Mouse (Mus musculus) left cerebral cortex, postnatal 14 days (tissue): ENCODE measurements around the gene Hhatl. TPM values are rescaled to one million over a fixed set of nuclear protein-coding genes. Genes with fewer than 3 reads are reported as not detected.

ENCODE experiments used
- DNase-seq, 2 experiments: peaks; one replicate each; pipeline ENCODE4 v3.0.0; 2021 to 2022; ENCODE audit warnings: low spot score in 2 of 2, mixed read lengths in 1 of 2
- intact Hi-C: fragments of 180-260 bp; cut with DNase I; formaldehyde crosslinking; loops from one replicate; pipeline ENCODE4 v1.15.1; 2025
- total RNA-seq, 2 experiments: library from RNA; stranded (reverse); gene quantifications; 2 replicates each; pipeline ENCODE4 v1.2.3; 2021

Hhatl gene
- total RNA-seq, 2 experiments from 2014 or later, result 8.3 to 8.7 TPM

GRCm38 (mm10) chr9:121810081-121810821, 17.9 kb upstream of the Hhatl start:
- peak in 1 of 2 experiments; percentile 71 for DNase-seq
- intact Hi-C loops, result no loop called here

DNA sequence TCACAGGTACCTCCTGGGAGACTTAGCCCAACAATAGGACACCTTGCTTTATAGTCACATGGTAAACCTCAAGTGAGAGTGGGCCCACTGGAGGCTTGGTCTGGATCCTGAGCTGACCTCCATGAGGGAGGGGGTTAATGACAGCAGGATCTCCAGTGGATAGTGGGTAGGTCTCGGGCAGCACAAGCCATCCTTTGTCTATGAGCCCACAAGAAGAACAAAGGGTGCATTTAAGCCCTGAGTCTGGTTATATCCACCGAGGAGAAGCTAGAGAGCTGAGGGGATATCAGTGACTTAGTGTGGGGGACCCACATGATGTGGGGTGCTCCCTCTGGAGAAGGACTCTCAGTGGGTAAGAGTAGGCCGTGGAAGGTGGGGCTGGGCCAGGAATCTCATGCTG, 16.2 kb upstream of the Hhatl start:
- intact Hi-C loops, result no loop called here
- no peak for DNase-seq

- DNase-seq, result no peak
- intact Hi-C loops, result no loop called here
These were observed 15.6 kb upstream of the Hhatl start for GRCm38 (mm10) chr9:121807947-121808346.

DNA sequence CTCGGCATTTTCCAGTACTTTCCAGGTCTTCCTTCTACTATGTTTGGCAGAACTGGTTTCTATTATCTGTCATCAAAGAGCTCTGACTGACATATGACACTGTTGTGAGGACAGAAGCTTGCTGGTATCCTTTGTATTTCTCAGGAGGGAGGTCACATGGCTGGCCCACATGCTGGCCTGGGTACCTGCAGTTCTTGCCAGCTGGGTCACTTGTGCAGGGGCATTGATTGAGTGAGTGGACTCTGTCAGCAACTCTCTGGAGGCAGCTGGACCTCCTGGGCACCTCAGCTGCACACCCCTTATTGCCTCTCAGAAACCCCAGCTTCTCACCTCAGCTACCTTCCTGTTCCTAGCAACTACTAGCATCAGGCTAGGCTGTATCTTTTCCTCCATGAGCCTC, 15.2 kb upstream of the Hhatl start:
- no peak for DNase-seq

DNA sequence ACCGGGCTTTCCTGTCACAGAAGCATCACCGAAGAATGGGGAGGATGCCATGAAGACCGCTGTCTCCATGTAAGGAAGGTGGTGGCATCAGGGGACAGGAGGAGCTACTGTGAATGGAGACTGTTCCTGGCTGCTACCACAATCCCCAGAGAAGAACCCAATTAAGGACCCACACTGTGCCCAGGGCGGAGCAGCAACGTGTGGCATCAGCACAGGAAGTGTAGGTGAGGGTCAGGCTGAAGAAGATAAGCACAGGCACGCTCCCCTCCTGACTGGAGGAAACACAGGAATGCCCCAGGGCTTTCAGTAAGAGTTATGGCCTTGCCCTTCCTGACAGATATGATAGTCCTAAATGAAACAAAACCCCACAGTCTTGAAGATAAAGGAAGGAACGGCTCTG, 10.4 kb upstream of the Hhatl start:
- no peak for DNase-seq
- intact Hi-C loops, result no loop called here

More for the DNA sequence above, 15.2 kb upstream of the Hhatl start:
- intact Hi-C loops, result no loop called here

DNA sequence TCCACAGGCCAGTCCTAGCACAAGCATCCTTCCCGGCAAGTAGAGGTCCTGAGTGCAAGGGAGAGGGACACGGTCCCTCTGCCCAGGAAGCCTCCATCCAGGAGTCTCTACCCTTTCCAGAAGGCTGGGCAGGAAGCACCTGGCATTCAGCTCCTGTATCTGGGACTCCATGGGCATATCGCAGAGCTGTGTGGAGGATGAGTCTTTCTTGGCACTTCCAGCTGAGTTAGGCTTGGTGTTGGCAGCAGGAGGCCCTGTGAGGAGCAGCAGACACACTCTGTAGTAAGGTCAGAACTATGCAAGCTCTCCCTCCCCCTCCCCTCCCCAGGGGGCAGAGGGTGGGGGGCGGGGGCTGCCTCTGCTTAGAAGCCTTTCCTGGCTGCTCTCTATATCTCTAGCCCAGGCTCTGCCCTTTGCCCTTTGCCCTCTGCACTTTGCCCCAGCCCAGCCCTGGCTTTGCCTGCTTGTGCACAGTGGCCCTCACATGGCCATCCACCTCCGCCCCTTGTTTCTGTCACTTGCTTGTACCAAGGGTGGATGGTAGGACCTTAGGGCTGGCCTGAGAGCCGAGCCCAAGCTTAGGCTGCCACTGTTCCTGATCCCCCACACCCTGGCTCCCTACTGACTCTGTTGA, 6.7 kb upstream of the Hhatl start:
- DNase-seq, result no peak

GRCm38 (mm10) chr9:121797722-121798121, 5.4 kb upstream of the Hhatl start:
- DNase-seq, result no peak
- intact Hi-C loops, result no loop called here

More for the DNA sequence above, 6.7 kb upstream of the Hhatl start:
- intact Hi-C loops, result no loop called here

- DNase-seq, result no peak
- intact Hi-C loops, result no loop called here
These were observed 2.7 kb upstream of the Hhatl start for GRCm38 (mm10) chr9:121794972-121795539.

DNA sequence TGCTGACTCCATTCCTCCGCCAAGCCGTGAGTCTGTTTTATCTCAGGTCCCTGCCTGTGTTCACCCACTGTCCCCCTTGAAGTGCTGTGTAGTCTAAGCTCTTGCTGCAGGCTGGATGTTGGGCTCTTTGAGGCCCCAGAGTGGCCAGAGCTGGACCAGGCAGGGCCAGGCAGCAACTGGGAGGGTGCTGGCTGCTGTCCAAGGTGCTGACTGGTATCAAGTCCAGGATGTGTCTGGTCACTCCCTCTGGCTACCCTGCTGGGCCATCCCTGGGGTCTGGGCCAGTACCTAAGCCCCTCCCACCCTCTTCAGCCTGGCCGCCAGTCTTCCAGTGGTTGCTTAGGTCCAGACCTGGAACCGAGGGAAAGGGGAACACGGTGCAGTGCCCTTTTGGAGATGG, 1.1 kb downstream of the Hhatl start:
- intact Hi-C loops, result no loop called here
- peak in 1 of 2 experiments; percentile 51 for DNase-seq

DNA sequence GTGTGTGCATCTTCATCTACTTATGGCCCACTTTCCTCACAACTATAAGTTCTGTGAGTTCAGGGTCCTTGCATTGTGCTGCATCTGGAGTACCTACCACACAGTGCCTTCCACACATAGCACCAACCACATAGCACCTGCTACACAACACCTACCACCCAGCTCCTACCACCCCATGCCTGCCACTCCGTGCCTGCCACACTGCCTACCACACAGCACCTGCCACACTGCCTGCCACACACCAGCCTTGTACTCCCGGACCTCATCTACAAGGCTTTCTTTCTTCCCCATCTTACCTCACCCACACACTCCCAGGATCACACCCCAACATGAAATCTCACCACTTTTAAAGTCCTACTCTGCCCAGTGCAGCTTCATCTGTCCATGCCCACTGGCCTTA, 5.9 kb downstream of the Hhatl start:
- intact Hi-C loops, result no loop called here
- DNase-seq, result no peak

GRCm38 (mm10) chr9:121785261-121785660, 7.0 kb downstream of the Hhatl start:
- DNase-seq, result no peak
- intact Hi-C loops, result no loop called here

GRCm38 (mm10) chr9:121784801-121785200, 7.5 kb downstream of the Hhatl start:
- no peak for DNase-seq
- intact Hi-C loops, result no loop called here

GRCm38 (mm10) chr9:121778066-121778624, 14.2 kb downstream of the Hhatl start:
- peak; percentile 82 to 92 for DNase-seq
- intact Hi-C loops, result loop anchor here (5.0 kb wide), 1 partner anchor 49 kb away; no protein-coding TSS in a partner anchor

DNA sequence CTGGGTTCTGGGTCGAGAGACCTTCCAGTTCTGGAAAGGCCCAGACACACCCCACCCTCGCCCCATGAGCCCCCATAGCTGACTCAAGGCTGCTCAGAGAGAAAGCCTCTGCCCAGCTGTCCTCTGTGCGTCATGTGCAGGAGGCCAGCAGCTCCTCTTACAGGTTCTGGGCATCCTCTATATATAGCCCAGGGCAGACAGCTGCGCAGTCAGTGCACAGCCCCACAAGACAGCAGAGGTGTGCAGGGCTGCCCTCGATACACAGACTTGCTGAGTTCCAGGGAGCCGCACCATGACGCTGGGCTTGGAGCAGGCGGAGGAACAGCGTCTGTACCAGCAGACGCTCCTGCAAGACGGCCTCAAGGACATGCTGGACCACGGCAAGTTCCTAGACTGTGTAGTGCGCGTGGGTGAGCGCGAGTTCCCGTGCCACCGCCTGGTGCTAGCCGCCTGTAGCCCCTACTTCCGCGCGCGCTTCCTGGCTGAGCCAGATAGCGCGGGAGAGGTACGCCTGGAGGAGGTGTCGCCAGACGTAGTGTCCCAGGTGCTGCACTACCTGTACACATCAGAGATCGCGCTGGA, 14.7 kb downstream of the Hhatl start, which contains the start of gene Klhl40:
Gene Klhl40, plus strand, starts transcription at position 124 of the 582 bp plus-strand sequence.
- DNase-seq, result peak; percentile 53 to 64
- intact Hi-C loops, result loop anchor here (5.0 kb wide), 1 partner anchor 50 kb away; no protein-coding TSS in a partner anchor

- DNase-seq, result peak in 1 of 2 experiments; percentile 78
- intact Hi-C loops, result loop anchor here (5.0 kb wide), 1 partner anchor 51 kb away; no protein-coding TSS in a partner anchor
These were observed 15.8 kb downstream of the Hhatl start for GRCm38 (mm10) chr9:121776511-121776910.

DNA sequence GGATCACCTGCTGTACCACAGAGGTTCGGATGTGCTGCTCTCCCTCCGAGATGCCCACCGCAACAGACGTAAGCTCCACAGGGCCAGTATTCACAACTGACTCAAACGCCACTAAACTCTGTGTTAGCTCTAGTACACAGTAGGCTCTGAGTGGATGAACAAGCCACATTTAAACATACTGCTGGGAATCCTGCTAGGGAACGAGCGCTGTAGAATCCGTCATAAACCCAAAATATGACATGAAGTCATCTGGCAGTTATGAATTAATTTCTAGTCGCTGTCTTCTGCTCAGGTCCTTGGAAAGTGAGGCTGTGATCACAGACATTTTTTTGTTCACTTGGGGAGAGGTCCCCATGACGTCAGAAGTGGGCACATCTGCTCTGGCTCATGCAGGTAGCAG, 16.4 kb downstream of the Hhatl start:
- intact Hi-C loops, result loop anchor here (5.0 kb wide), 1 partner anchor 51 kb away; no protein-coding TSS in a partner anchor
- DNase-seq, result peak in 1 of 2 experiments; percentile 77

GRCm38 (mm10) chr9:121772412-121772811, 19.9 kb downstream of the Hhatl start:
- DNase-seq, result no peak
- intact Hi-C loops, result no loop called here

DNA sequence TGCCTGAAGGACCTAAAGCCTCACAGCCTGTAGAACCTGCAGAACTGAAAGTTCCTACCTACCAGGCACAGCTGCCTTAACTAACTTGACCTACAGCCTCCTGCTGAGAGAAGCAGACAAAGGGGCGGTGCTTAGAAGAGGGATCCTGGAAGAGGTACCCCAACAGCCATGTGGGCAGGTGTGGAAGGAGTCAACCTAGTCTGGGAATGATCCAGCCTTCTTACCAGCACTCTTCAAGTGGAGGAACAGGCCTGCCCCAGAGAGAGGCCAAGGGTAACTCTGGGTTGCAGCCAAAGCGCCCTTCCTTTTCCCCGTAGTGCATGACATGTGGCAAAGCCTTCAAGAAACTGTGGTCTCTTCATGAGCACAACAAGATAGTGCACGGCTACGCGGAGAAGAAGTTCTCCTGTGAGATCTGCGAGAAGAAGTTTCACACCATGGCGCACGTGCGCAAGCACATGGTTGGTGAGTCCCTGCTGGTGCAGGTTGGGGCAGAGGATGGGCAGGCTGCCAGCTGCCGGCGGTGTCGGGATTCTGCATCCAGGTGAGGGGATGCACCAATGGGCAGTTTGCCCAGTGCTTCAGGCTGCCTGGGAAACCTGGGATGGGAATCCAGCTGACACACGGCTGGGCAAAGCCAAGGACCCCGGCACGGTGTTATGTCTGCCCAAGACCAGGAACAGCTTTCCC, 27.0 kb downstream of the Hhatl start:
- DNase-seq, result no peak
- intact Hi-C loops, result no loop called here

DNA sequence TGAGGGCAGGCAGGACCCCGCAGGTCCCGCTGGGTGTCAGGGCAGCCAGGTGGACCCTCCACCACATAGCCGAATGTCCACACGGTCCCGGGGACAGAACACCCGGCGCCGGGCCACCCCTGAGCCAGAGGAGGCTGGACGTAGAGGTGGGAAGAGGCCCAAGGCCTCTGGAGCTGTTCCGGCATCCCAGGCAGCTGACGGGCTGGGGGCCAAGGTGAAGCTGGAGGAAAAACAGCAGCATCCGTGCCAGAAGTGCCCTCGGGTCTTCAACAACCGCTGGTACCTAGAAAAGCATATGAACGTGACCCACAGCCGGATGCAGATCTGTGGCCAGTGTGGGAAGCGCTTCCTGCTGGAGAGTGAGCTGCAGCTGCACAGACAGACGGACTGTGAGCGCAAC, 28.6 kb downstream of the Hhatl start:
- DNase-seq, result no peak
- intact Hi-C loops, result no loop called here
